In genomic region chr4:116995798-116996135, GRCm38 (mm10) we compare ENCODE assay signal across 8 mouse cellular contexts. TPM values are rescaled to one million over a fixed set of nuclear protein-coding genes. Genes with fewer than 3 reads are reported as not detected.
A peak's percentile ranks its signal among the peaks of the same experiment; 100 is the strongest.
DNase-seq lines count a peak whose midpoint lies in the region; ATAC-seq and TF ChIP-seq lines count a peak whose summit lies in the region.

No protein-coding gene starts in this region.

- no peaks in the 10 kb centered on the region for H3K9me3 ChIP-seq in lung, embryonic 16.5 days (ENCODE audit: control insufficient read depth, low read length)

- H3K4me3 ChIP-seq in heart, adult 2 months: peak overlapping the region; percentile 87
- H3K4me3 ChIP-seq in lung, embryonic 16.5 days (ENCODE audit: low read length): peak overlapping the region; percentile 91

- ATAC-seq in lung, embryonic 16.5 days (ENCODE audit: low read depth): 0 out of 2 replicates have a peak, but pooled peaks have one; percentile 13
- ATAC-seq in megakaryocyte progenitor cell, adult 5-6 weeks (replicated peaks; ENCODE audit: poor library complexity): no peak

- H3K79me2 ChIP-seq in heart, adult 2 months (replicated peaks; ENCODE audit: control insufficient read depth, insufficient read depth, low read length): no peaks in the 10 kb centered on the region

- intact Hi-C loops in heart, adult 2 months (cut with DNase I): loop anchor here (2.0 kb wide), 2 partner anchors 23 to 139 kb away; partner anchors contain the start of gene Eif2b3

- DNase-seq in gastrocnemius, postnatal 10 days: peak; percentile 29
- DNase-seq in gastrocnemius, postnatal 25 days: no peak
- DNase-seq in cerebellum, postnatal 14 days: peak; percentile 80 to 90
- peak; percentile 43 to 49 for DNase-seq in heart, adult 2 months
- peak; percentile 88 for DNase-seq in kidney, adult 9 months
- DNase-seq in ovary, postnatal 36 days (ENCODE audit: low spot score): peak; percentile 48

- H3K27ac ChIP-seq in heart, adult 2 months: peak overlapping the region; percentile 87
- H3K27ac ChIP-seq in lung, embryonic 16.5 days (ENCODE audit: low read length): no peak overlapping the region

- peaks cover 4% of the 10 kb centered on the region for H3K4me1 ChIP-seq in heart, adult 2 months (ENCODE audit: control insufficient read depth, insufficient read depth, low read length)
- H3K4me1 ChIP-seq in lung, embryonic 16.5 days (replicated peaks; ENCODE audit: control insufficient read depth, insufficient read depth, low read length): peaks cover 14% of the 10 kb centered on the region

- TF ChIP-seq POLR2A in heart, adult 2 months (IDR thresholded peaks at IDR 0.05; ENCODE audit: insufficient read depth, low read depth, low read length): no peak

- TF ChIP-seq EP300 in heart, adult 2 months (IDR thresholded peaks at IDR 0.05; ENCODE audit: insufficient read depth, low read depth, low read length): no peak

- H3K9ac ChIP-seq in heart, adult 2 months (ENCODE audit: low read depth, low read length): peak overlapping the region; percentile 90
- peak overlapping the region; percentile 86 for H3K9ac ChIP-seq in lung, embryonic 16.5 days (ENCODE audit: low read length)

- peak overlapping the region; percentile 95 for H3K4me2 ChIP-seq in lung, embryonic 16.5 days (ENCODE audit: low read depth, low read length)

- WGBS in heart, adult 2 months: under 1% methylated on average over 16 of the region's 16 CpGs
- WGBS in lung, embryonic 16.5 days: 0% methylated on average over 16 of the region's 16 CpGs

- H3K27me3 ChIP-seq in heart, adult 2 months (ENCODE audit: control insufficient read depth, insufficient read depth, low read length): no peaks in the 10 kb centered on the region
- H3K27me3 ChIP-seq in lung, embryonic 16.5 days (ENCODE audit: control insufficient read depth, insufficient read depth, low read depth, low read length): no peaks in the 10 kb centered on the region

- TF ChIP-seq CTCF in heart, adult 2 months (IDR thresholded peaks at IDR 0.05): peak; percentile 58

- no peaks in the 10 kb centered on the region for H3K36me3 ChIP-seq in heart, adult 2 months (ENCODE audit: control insufficient read depth, insufficient read depth, low read length)
- peaks cover 6% of the 10 kb centered on the region; the same call in 1 of the 2 replicates for H3K36me3 ChIP-seq in lung, embryonic 16.5 days (ENCODE audit: control insufficient read depth, insufficient read depth, low read length)

RNA-seq across cellular contexts. Expression of gene Hectd3, which starts 0.7 kb away (rescaled TPM):
- total RNA-seq in gastrocnemius, postnatal 10 days (2021): 10 to 100 TPM; 16.6 to 17.3 TPM
- total RNA-seq in gastrocnemius, postnatal 25 days (2021): 10 to 100 TPM; 13.1 to 14.7 TPM
- 10 to 100 TPM; 14.0 to 20.6 TPM for total RNA-seq in heart, adult 2 months (2021)
- polyA plus RNA-seq in heart, adult 2 months (2012; rRNA removed): 28.4 and 31.0 TPM in 2 replicates
- polyA plus RNA-seq in lung, embryonic 16.5 days (2015; fragmentation: Nextera tagmentation; extraction: Ambion mirVana): 8.0 and 9.0 TPM in 2 replicates
- total RNA-seq in megakaryocyte progenitor cell, adult 5-6 weeks (2015): 4.2 and 5.2 TPM in 2 replicates
- 12.2 and 13.6 TPM in 2 replicates for total RNA-seq in megakaryocyte progenitor cell, adult 5-6 weeks (2017)

RNA-seq across cellular contexts. Expression of gene Urod, which starts 1.6 kb away (rescaled TPM):
- 10 to 100 TPM; 55.3 to 59.7 TPM for total RNA-seq in gastrocnemius, postnatal 10 days (2021)
- total RNA-seq in gastrocnemius, postnatal 25 days (2021): 10 to 100 TPM; 59.0 to 59.9 TPM
- total RNA-seq in heart, adult 2 months (2021): 10 to 100 TPM; 86.7 to 91.9 TPM
- 77.1 and 117 TPM in 2 replicates for polyA plus RNA-seq in heart, adult 2 months (2012; rRNA removed)
- polyA plus RNA-seq in lung, embryonic 16.5 days (2015; fragmentation: Nextera tagmentation; extraction: Ambion mirVana): 102 and 107 TPM in 2 replicates
- 47.4 and 80.4 TPM in 2 replicates for total RNA-seq in megakaryocyte progenitor cell, adult 5-6 weeks (2015)
- total RNA-seq in megakaryocyte progenitor cell, adult 5-6 weeks (2017): 49.4 and 50.7 TPM in 2 replicates

RNA-seq across cellular contexts. Expression of gene Eif2b3, which starts 23.4 kb away (rescaled TPM):
- 10 to 100 TPM; 23.0 to 24.3 TPM for total RNA-seq in gastrocnemius, postnatal 10 days (2021)
- total RNA-seq in gastrocnemius, postnatal 25 days (2021): 10 to 100 TPM; 17.6 to 18.4 TPM
- 10 to 100 TPM; 12.0 to 14.6 TPM for total RNA-seq in heart, adult 2 months (2021)
- polyA plus RNA-seq in heart, adult 2 months (2012; rRNA removed): 7.9 and 11.6 TPM in 2 replicates
- 27.8 and 29.7 TPM in 2 replicates for polyA plus RNA-seq in lung, embryonic 16.5 days (2015; fragmentation: Nextera tagmentation; extraction: Ambion mirVana)
- 31.6 and 32.9 TPM in 2 replicates for total RNA-seq in megakaryocyte progenitor cell, adult 5-6 weeks (2015)
- total RNA-seq in megakaryocyte progenitor cell, adult 5-6 weeks (2017): 30.9 and 44.8 TPM in 2 replicates
